Mouse (Mus musculus): ENCODE measurements around the gene Cdkn2b.
A peak's percentile ranks its signal among the peaks of the same experiment; 100 is the strongest.

DNA sequence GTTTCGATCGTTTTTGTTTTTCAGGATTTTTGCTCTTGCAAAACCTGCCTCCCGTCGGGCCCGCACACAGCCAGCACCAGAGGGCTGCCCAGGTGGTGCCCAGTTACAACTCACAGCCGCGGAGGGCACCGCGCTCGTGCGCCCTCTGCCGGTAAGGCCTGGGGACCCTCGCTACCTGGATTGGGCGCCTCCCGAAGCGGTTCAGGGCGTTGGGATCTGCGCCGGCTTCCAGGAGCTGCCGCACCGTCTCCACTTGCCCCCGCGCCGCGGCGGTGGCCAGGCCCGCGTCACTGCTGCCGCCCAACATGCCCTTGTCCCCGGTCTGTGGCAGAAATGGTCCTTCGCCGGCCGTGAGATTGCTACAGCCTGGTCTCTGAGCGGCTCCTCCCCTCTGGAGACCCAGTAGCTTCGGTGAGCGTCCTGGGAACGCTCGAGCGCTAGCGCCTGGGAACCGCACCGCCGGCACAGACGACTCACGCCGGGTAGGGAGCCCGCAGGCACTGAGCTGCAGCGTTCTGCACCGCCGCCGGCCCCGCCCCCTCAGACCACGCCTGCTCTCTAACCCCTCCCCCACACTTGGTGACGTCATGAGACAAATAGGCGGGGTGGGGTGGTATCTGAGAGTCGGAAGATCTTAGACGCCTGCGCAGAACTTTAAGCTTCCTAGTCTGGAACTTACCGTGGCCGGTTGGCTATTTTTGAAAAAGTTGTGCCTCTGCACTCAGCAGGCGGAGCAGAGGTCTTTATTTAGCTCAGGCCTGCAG, at the start of gene Cdkn2b:
- TF ChIP-seq CTCF (IDR thresholded peaks at IDR 0.05; ENCODE audit: low read depth) (peak; percentile 85), EP300 (IDR thresholded peaks at IDR 0.05; ENCODE audit: low read depth) (no peak)
